Mouse (Mus musculus): Measurements from ENCODE around the gene Pkd1l2. TPM values are rescaled to one million over a fixed set of nuclear protein-coding genes. Genes with fewer than 3 reads are reported as not detected.

The Pkd1l2 gene
- total RNA-seq (2023; ENCODE audit: inconsistent age), result not detected in 4 replicates

DNA sequence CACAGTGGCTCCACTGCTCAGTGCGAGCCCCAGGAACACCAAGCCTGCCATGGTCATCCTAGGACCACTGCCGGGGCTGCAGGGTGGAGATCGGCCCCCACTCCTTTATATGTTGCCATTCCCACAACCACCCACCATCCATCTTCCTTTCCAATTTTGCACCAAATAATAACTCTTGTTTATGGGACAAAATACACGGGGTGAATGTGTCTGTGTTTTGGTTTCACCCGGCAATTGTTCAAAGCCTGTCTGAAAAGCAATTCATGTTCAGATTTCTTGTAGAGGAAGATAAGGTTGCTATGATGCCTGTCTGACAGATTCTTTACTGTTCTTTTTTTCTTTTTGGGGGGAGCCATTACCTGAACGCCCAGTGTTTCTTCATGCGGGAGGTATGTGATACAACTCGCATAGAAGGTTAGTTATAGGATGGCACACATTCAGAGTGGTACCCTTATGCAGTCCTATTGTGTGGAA is at the start of gene Pkd1l2:
Pkd1l2 (minus strand) TSS at position 51 of the 474 bp plus-strand sequence.

DNA sequence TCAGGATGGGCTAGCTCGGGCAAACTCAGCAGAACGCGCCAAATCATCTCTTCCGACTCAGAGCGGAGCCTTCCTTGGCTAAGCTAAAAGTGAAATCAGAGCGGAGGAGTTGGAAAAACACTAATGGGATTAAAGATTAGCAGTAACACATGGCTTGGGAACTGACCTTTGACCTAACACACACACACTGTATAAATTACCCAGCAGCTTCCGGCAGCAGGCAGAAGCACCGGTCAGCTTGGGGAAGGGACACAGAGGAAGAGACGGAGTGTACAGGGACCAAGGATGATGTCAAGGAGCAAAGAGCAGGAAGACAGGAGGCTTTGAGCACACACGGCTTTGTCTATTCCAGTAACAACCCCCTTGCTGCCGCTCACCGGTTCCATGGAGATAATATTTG is 13.4 kb upstream of the Pkd1l2 start, which contains the start of gene Bco1:
Bco1 (plus strand) TSS at position 208 of the 400 bp plus-strand sequence.

DNA sequence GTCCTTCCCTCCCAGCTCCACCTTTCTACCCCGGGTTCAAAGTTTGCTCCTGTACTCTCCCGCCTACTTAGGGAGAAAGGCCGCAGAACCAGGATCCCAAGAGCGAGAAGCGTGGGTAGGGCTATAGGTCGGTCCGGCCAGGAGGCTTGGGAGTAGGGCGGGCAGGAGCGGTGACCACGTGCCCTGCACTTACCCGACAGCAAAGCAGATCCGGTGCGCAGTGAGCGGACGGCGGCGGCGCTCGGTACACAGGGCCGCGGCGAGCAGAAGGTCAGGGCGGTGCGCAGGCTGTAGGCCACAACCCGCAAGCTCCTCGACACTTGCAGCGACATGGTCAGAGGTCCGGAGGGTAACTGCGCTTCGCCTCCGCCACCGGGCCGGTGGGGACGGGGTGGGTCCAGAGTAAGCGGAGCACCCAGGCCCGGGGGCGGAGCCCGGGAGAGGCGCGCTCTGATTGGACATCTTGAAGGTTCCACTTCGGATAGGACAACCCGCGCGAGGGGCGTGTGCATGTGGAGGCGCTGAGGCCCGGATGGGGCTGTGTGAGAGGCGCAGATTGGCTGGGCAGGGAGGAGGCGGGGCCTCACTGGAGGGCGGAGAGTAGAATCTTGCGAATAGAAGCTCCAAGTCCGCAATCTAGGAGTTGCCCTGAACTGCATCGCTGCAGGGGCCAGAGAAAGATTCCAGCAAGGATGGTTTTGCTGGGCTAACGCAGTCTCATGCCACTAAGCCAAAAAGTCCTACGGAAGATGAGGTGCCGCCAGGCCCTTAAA is 89.0 kb downstream of the Pkd1l2 start, which contains the start of gene Gcsh:
Gcsh (minus strand) TSS at position 443 of the 773 bp plus-strand sequence.

DNA sequence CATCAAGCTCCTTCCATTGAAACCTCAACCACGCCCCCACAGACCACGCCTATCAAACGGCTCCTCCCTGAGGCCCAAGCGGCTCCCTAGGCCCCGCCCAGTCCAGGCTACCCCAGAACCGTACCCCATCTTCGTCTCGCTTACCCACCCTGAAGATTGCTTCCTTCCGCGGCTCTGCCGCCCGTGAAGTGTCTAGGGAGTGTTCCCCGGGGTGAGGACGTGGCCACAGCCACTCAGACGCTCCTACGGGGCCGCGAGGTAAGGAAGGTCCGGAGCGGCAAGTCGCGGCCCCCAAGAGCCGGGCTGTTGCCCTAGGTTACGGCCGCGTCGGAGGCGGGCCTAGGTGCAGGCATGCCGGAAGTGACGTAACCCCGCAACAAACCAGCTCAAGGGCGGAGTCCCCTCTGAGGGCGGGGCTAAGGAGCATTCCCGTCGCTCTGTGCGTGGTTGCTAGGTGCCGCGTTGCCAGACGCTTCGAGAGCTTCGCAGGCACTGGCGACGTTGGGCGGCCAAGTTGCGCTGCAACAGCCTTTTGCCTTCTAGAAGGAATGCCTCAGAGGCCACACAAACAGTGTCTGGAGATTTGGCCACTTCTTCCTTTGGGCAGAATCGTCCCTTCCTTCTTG is 103.5 kb downstream of the Pkd1l2 start, which contains the start of gene 1700030J22Rik:
1700030J22Rik (minus strand) TSS at position 329 of the 626 bp plus-strand sequence.

Other genes with a start within 250 kb of the Pkd1l2 start
- gene Cmc2, start 161.0 kb downstream of the Pkd1l2 start, total RNA-seq (2023; ENCODE audit: inconsistent age), result 4.5 to 9.4 TPM (median 5.7 TPM) in 4 replicates
- 5.3 to 12.5 TPM (median 7.4 TPM) in 4 replicates for gene Cenpn, start 160.7 kb downstream of the Pkd1l2 start, total RNA-seq (2023; ENCODE audit: inconsistent age)
- 17.4 to 21.0 TPM (median 19.0 TPM) in 4 replicates for gene Atmin, start 139.1 kb downstream of the Pkd1l2 start, total RNA-seq (2023; ENCODE audit: inconsistent age)
- 0.19 to 0.80 TPM (median 0.35 TPM) in 4 replicates for gene 1700030J22Rik, start 103.5 kb downstream of the Pkd1l2 start, total RNA-seq (2023; ENCODE audit: inconsistent age)
- 7.7 to 11.8 TPM (median 9.9 TPM) in 4 replicates for gene Gcsh, start 88.9 kb downstream of the Pkd1l2 start, total RNA-seq (2023; ENCODE audit: inconsistent age)
- not detected in 4 replicates for gene Bco1, start 13.4 kb upstream of the Pkd1l2 start, total RNA-seq (2023; ENCODE audit: inconsistent age)
- 9.4 to 11.8 TPM (median 10.9 TPM) in 4 replicates for gene Gan, start 75.7 kb upstream of the Pkd1l2 start, total RNA-seq (2023; ENCODE audit: inconsistent age)
- 120 to 130 TPM (median 126 TPM) in 4 replicates for gene Cmip, start 174.6 kb upstream of the Pkd1l2 start, total RNA-seq (2023; ENCODE audit: inconsistent age)

Data from B cell, adult (primary cell).